Comparison of ENCODE assay signal across 41 mouse cellular contexts in the genomic region with DNA sequence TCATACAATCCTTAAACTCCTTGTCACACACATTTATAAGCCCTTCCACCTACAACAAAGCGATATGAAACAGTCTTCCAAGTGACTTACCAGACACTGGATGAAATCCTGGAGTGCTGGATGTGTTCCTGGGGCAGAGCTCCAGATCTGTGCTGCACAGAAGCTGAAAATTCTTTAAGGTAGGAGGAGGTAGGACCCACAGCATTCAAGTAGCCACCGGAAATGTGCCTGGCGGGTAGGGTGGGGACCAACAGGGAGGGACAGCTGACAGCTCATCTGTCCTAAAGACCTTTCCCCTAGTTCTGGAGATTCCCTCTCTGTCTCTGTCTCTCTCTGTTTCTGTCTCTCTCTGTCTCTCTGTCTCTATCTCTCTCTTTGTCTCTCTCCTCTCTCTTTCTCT. TPM values are rescaled to one million over a fixed set of nuclear protein-coding genes. Genes with fewer than 3 reads are reported as not detected.
"Had no signal": no experiment of that assay in that cellular context is flagged by ENCODE, and none has a peak within 500 bp of the region (broad histone marks: within the 10 kb centered on the region; RNA-seq: fewer than 3 reads in every experiment).

Gene AU018091, minus strand, starts transcription at position 279 of the 400 bp plus-strand sequence.

- ATAC-seq: hindbrain, postnatal 0 days; intestine, embryonic 16.5 days; liver, embryonic 12.5 days had no signal

- H3K4me1 ChIP-seq: heart, embryonic 13.5 days; heart, embryonic 15.5 days; hindbrain, embryonic 13.5 days; hindbrain, embryonic 15.5 days; kidney, embryonic 15.5 days; limb, embryonic 13.5 days; limb, embryonic 15.5 days; liver, embryonic 12.5 days had no signal

- DNase-seq: gastrocnemius, adult 2 months; gastrocnemius, postnatal 10 days; gastrocnemius, postnatal 25 days; heart, adult 18-20 months; heart, postnatal 14 days; heart, postnatal 36 days; kidney, adult 11 months; kidney, adult 2 months; kidney, adult 9 months; kidney, postnatal 14 days; kidney, postnatal 36 days; layer of hippocampus, adult 9-11 months; layer of hippocampus, postnatal 36 days; left cerebral cortex, postnatal 4 days had no signal

- H3K4me3 ChIP-seq: gastrocnemius, adult 2 months; heart, embryonic 13.5 days; heart, embryonic 15.5 days; hindbrain, embryonic 13.5 days; hindbrain, embryonic 15.5 days; kidney, embryonic 15.5 days; limb, embryonic 13.5 days; limb, embryonic 15.5 days; liver, embryonic 12.5 days had no signal

- H3K27ac ChIP-seq: gastrocnemius, adult 2 months; heart, embryonic 13.5 days; heart, embryonic 15.5 days; hindbrain, embryonic 13.5 days; hindbrain, embryonic 15.5 days; hindbrain, postnatal 0 days; kidney, embryonic 15.5 days; kidney, postnatal 0 days; limb, embryonic 13.5 days; limb, embryonic 15.5 days; liver, embryonic 12.5 days had no signal

- H3K27me3 ChIP-seq: heart, embryonic 13.5 days; heart, embryonic 15.5 days; hindbrain, embryonic 13.5 days; hindbrain, embryonic 15.5 days; kidney, embryonic 15.5 days; limb, embryonic 13.5 days; limb, embryonic 15.5 days; liver, embryonic 12.5 days had no signal

- H3K9me3 ChIP-seq: heart, embryonic 13.5 days; heart, embryonic 15.5 days; hindbrain, embryonic 13.5 days; hindbrain, embryonic 15.5 days; kidney, embryonic 15.5 days; limb, embryonic 13.5 days; limb, embryonic 15.5 days; liver, embryonic 12.5 days had no signal

- H3K36me3 ChIP-seq: heart, embryonic 13.5 days; heart, embryonic 15.5 days; hindbrain, embryonic 13.5 days; hindbrain, embryonic 15.5 days; kidney, embryonic 15.5 days; limb, embryonic 13.5 days; limb, embryonic 15.5 days; liver, embryonic 12.5 days had no signal

- H3K9ac ChIP-seq: heart, embryonic 13.5 days; heart, embryonic 15.5 days; hindbrain, embryonic 13.5 days; hindbrain, embryonic 15.5 days; kidney, embryonic 15.5 days; limb, embryonic 13.5 days; limb, embryonic 15.5 days; liver, embryonic 12.5 days had no signal

- H3K4me2 ChIP-seq: heart, embryonic 11.5 days; heart, embryonic 13.5 days; heart, embryonic 15.5 days; hindbrain, embryonic 13.5 days; hindbrain, embryonic 15.5 days; kidney, embryonic 15.5 days; limb, embryonic 13.5 days; limb, embryonic 15.5 days; liver, embryonic 12.5 days had no signal

RNA-seq across cellular contexts. Expression of gene AU018091, which starts in this region (rescaled TPM):
- total RNA-seq: gastrocnemius, adult 2 months; gastrocnemius, postnatal 10 days; gastrocnemius, postnatal 25 days; gastrocnemius, postnatal 4 days; granulocyte monocyte progenitor cell, adult 5-6 weeks; heart, adult 18-20 months; heart, adult 8-10 months; heart, postnatal 14 days; heart, postnatal 36 days; hematopoietic stem cell, adult 5-6 weeks; hindbrain, postnatal 0 days; layer of hippocampus, adult 18-20 months; layer of hippocampus, adult 8-10 months; layer of hippocampus, postnatal 14 days; layer of hippocampus, postnatal 36 days; left cerebral cortex, adult 18-20 months; left cerebral cortex, adult 8-10 months; left cerebral cortex, postnatal 10 days; left cerebral cortex, postnatal 25 days; left cerebral cortex, postnatal 4 days; liver, adult 2 months had no signal
- polyA plus RNA-seq: heart, embryonic 11.5 days; heart, embryonic 13.5 days; heart, embryonic 15.5 days; heart, postnatal 0 days; hindbrain, embryonic 13.5 days; hindbrain, embryonic 15.5 days; hindbrain, postnatal 0 days; intestine, embryonic 14.5 days; intestine, embryonic 16.5 days; kidney, adult 2 months; kidney, embryonic 15.5 days; kidney, postnatal 0 days; large intestine, adult 2 months; liver, adult 2 months; liver, embryonic 12.5 days had no signal
